Mouse (Mus musculus) cerebellum, adult 8-10 months (tissue): Measurements from ENCODE around the gene Naxe.

Experiments used
- DNase-seq: peaks from one replicate; pipeline ENCODE4 v3.0.0; 2022

Naxe gene

DNA sequence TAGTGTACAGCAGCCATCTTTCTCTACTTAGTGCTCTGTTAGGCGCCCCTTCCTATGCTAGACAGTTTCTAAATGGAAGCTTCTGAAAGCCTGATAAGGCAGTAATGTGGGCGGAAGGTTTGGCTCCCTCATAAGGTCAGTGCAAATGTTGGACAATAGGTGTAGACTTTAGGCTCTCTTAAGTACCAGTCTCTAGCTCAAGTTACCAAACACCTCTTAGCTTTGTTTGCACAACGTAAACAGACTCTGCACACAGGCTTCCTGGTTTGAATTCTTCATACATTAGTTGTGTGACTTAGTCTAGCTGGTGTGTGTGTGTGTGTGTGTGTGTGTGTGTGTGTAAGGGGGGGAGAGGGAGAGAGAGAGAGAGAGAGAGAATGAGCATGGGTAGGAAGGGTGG lies 8.8 kb downstream of the Naxe start:
- no peak for DNase-seq

DNA sequence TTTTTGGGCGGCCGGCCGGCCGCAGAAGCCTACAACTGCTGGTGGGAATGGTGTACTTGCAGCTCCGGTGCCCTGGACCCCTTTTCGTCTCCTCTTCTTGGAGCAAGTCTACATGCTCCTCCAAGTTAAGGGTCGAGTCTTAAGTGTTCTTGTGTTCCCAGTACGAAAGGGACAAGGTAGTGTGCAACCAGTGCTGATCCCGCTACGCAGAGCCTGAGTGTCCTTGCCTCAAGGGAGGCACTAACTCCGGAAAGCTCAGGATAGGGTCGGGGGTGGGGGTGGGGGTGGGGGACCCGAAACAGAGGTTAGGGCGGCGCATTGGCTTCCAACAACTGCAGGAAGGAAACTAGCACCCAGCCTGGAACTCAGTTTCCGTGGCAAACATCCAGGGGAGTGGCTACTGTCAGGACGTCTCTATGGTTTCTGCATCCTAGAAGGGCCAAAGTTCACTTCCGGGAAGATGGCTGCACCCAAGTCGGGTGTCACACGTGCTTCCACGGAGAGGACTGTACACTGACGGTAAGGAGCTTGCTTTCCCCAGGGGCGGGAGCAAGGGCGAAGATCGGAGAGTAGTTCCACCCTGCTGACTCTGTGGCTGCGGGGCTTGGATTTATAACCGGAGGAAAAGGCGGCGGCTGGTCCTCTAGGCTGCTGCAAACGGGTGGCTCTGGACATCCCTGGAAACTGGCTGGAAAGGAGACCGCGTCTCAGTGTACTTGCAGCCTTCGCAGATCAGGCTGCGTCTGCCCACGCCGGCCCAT lies 15.5 kb downstream of the Naxe start, which contains the start of gene Gpatch4:
Gene Gpatch4 (plus strand): TSS at position 448 of the 761 bp plus-strand sequence.
- DNase-seq: peak; percentile 89

DNA sequence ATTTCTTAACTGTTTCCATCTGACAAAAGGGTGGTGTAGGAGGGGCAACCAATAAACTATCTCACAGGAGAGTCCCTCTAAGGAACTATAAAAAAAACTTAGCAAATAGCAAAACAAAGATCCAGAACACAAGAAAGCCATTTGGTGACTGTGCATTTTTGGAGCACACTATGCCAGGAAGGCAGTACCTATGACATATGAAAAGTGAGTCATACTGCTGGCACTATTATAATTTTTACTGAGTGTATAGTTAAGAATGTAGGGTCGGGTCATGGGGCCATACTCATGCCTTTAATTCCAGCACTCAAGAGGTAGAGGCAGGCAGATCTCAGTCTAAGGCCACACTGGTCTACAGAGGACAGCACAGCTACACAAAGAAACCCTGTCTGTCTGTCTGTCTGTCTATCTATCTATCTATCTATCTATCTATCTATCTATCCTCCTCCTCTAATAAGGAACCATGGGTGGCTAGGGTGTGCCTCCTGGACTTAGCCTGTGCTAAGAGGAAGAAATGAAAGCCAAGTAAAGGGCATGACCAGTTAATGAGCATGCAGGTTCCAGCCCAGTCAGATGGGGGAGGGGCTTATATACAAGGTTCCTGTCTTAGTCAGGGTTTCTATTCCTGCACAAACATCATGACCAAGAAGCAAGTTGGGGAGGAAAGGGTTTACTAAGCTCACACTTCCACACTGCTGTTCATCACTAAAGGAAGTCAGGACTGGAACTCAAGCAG lies 22.6 kb downstream of the Naxe start:
- no peak for DNase-seq

DNA sequence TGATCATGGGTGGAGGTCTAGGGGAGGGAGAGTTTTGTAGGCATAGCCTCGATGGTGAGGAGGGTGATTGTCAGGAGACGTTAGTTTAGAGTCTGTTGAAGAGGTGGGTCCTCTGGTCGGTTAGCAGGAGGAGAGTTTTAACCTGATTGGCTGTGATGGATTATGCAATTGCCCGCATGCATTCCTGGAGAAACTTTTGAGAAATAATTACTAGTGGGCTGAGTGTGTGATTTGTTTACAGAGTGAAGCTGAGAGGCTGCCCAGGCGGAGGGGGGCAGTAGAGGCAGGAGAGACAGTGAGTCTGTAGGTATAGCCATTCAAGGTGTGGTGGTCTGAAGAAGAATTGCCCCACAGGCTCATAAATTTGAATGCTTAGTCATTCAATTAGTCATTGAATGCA lies 24.8 kb downstream of the Naxe start:
- DNase-seq: no peak

DNA sequence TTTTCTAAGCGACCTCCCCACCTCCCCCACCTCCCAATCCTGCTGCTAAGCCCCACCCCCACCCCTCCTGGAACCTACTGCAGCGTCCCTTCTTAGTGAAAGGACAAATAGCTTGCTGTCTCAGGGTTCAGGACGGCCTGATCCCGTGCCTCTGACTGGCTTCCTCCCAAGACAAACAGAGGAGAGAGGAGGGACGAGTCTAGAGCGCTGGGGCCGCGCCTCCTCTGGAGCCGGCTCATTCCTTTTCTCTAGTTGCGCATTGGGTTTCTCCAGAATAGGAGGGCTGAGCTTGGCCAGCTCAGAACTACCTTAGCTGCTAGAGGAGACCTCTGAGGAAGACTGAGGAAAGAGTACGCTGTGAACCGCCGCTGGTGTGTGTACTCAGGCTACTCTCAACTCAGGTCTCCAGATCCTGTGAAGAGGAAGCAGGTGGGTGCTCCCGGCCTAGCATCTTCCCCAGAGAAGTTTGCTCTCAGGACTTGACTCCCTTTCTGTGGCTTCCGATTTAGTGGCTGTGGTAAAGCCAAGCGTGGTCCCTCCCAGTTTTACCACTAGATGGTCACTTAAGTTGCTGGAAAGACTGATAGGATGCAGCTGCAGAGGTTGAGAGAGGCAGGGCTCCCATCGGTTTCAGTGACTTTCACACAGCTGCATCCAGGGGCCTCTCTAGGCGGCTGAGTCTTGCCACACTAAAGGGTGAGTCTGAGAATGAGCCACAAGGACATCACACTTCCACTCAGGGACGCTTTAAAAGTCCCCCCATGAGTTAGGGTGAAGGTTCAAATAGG lies 27.5 kb downstream of the Naxe start:
- no peak for DNase-seq

DNA sequence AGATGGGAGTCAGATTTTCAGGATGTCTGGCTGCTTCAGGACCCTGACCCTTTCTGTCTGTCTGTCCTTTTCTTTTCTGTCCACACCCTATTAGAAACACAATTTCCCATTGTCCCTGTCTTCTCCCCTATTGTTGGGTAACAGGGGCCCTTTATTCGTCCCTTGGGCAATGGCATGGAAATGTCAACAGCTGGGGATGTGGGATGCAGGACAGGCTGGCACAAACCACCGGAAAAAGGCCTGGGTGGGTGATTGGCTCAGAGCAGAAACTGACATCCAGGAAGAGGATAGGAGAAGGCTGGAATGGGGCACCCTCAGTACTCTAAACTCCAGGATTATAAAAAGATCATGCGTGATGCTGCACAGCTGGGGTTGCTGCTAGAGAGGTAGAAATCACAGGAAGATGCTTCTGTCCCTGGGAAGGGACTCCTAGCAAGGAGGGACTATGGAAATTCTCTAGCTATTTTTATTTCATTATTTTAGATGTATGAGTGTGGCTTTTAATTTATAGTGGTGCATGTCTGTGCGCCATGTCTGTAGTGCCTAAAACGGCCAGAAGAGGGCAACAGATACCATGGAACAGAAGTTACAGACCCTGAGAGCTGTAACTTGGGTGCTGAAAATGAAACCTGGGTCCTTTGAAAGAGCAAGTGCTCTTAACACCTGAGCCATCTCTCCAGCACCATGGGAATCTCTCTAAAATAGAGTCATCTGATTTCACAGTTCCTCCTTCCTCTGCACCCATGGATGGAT lies 30.7 kb downstream of the Naxe start, which contains the start of gene Hapln2:
Gene Hapln2 (minus strand): TSS at position 150 of the 753 bp plus-strand sequence.
- DNase-seq: no peak

DNA sequence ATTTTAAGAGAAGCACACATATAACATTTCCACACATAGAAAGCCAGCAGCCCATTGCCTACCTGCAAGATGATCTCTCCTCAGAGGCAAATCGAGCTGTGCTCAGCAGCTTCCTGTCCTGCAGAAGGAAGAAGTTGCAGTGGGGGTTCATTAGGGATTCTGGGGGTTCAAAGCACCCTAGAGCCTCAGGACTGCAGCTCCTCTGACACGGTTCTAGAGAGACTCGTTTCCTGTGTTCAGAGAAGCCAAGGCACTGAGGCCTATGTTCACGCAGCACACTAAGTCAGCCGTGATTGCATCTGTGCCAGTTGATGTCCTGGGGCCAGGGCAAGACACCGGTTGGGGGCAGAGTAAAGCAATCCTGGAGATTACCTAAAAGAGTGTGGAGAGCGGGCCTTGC lies 31.5 kb downstream of the Naxe start:
- DNase-seq: no peak

DNA sequence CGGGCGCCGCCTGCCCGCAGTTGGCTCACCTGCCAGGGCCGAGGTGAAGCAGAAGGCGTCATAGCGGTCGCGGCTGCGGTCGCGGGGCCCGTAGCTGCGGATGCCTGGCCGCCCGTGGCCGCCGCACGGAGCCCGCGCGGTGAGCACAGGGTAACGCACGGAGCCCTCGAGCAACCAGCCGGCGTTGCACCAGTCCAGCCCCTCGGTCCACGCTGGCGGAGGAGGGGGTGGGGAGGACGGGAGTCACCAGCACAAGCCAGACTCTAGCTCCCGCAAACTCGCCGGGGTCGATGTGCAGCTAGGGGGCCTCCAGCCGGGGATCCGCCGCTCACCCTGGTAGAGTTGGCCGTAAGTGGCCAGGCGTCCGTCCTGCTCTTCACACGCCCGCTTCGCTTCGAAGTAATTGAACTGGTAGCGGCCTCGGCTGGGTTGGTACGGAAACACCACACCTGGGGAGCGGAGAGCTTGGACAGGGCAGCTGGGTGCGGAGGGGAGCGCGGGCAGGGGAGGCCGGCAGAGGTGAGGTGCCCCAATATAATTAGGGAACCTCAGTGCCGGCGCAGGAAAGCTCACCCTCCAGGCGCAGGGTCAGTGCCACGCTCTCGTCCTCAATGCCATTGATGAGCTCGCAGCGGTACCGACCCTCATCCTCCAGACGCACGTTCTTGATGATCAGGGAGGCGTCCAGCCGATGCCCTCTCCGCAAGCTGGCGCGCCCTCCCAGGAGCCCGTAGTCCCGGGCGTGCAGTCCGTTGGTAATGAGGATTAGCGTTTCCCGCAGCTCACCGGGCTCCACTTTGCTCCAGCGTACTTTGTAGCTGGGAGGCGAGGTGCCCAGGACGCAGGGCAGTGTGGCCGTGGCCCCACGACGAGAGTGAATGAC lies 34.9 kb downstream of the Naxe start:
- no peak for DNase-seq

DNA sequence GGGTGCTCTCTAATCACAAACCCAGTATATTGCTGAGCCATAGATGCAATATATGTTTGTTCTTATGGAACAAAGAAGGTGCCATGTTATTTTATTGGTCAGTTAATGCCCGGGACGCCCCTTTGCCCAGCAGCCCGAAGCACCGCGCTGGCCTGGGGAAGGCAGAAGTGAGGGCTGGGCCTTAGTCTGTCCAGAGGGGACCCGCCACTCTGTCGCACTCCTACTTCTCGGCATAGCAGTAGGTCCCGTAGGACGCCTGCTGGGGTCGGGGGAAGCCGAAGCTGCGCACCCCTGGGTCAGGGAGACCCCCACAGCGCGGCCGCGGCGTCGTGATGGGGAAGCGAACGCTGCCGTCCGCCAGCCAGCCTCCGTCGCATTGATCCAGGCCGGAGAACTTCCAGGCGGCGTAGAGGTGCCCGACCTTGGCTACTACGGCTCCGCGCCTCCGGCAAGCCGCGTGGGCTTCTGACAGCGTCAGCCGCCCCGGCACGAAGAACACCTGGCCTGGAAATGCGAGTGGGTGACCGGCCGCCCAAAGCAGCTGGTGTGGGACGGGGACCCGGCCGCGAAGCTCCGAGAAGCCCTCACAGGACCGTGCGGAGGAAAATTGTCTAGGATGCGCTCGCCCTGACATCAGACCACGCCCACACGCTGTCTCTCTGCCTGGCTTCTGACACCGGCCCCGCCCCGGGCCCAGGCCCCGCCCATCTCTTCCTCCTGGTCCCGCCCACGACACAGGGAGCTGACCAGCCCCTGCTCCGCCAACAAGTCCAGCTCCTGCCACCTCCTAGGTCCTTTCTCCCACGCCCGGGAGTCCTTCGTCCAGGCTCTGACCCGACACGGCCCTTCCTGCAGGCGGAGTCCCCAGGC lies 35.7 kb downstream of the Naxe start:
- peak; percentile 91 for DNase-seq

DNA sequence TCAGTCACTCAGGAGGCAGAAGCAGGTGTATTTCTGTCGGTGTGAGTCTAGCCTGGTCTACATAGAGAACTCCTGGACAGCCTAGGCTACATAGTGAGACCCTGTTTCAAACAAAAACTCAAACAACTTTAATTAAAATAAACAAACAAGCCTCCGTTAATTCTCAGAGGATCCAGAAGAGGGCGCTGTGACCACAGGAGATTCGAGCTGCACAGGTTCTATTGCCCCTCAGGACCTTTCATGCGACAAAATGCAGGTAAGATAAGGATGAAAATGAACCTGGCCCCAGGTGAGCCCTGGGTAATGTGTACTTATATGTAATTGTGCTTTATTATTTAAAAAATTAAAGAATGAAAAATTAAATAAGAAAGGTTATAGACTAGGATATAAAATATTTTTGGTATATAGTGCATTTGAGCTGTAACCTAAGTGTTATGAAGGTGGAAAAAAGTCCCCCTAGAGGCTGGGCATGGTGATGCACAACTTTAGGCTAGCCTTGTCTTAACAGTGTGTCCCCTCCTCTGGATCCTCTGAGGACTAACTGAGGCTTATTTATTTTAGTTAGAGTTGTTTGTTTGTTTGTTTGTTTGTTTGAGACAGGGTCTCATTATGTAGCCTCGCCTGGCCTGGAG lies 47.5 kb downstream of the Naxe start:
- peak; percentile 44 for DNase-seq
